Mouse (Mus musculus) right cerebral cortex, postnatal 10 days (tissue): ENCODE results near the gene Vmn2r55.
"Not testable (repeated sequence)": the region's sequence is repeated elsewhere in the genome, so short reads cannot be mapped to it uniquely, and the experiment has no call there.

ENCODE experiments used
- DNase-seq, 2 experiments: peaks; one replicate each; pipeline ENCODE4 v3.0.0; 2021; ENCODE audit warnings: low spot score in 2 of 2

Gene Vmn2r55

DNA sequence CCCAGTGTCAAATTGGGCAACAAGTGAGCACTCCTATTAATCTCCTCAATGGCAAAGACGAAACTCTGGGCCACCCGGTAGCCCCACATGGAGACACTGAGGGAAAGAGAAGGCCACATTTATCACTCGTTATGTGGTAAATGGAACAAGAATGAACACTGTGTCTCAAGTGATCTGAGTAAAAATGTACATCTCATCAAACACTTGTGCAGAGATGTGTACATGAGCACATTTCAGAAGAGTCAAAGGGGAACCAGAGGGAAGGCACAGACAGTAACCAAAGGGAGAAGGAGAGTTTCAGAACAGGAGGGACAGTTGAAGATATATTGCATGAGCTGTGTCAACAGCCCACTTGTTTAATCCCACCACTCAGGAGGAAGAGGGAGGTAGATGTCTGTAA is at the start of gene Vmn2r55:
TSS of gene Vmn2r55 (minus strand) at position 101 of the 400 bp plus-strand sequence.
- DNase-seq = not testable (repeated sequence)

DNA sequence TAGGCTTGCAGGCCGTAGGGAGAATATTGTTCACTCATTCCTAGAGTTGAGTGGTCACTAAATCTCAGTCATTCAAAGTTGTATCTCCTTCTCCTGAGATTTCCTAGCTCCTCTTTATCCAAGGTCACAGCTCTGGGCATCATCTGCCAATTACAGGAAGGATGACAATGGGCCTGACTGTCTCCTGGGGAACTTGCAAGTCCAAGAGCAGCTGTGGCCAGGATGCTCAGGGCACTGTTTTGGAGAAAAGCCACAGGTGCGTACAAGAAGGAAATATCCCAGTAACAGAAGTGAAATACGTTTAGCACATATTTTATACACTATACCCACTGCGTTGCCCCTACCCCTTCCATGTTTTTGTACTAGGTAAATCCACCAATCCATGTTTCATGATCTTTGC is 44.6 kb downstream of the Vmn2r55 start, which contains the start of gene Vmn2r54:
TSS of gene Vmn2r54 (minus strand) at position 101 of the 400 bp plus-strand sequence.
- DNase-seq = not testable (repeated sequence)

DNA sequence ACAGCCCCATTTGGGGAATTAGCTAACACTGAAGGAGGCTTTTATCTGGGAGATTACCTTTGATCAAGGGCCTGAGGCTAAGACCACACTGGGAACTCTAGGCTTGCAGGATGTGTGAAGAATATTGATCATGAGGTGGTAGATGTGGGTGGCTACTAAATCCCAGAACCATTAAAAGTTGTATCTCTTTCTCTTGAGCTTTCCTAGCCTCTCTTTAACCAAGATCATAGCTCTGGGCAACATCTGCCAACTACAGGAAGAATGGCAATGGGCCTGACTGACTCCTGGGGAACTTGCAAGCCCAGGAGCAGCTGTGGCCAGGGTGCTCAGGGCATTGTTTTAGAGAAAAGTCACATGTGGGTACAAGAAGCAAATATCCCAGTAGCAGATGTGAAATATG is 76.1 kb downstream of the Vmn2r55 start, which contains the start of gene Vmn2r53:
TSS of gene Vmn2r53 (minus strand) at position 101 of the 400 bp plus-strand sequence.
- DNase-seq = no peak
